Mouse (Mus musculus) ES-Bruce4 (cell line): ENCODE measurements around the gene Rhod.

Source experiments
- CTCF ChIP-seq: IDR thresholded peaks from one replicate; pipeline ENCODE4 v1.8.1; 2011; ENCODE audit warnings: low read depth, low read length
- EP300 ChIP-seq: IDR thresholded peaks from 2 replicates; pipeline ENCODE4 v1.6.1; 2011; ENCODE audit warnings: low read depth, low read length; ENCODE audit not compliant: insufficient read depth

- TF ChIP-seq EP300, result no peak
- no peak for TF ChIP-seq CTCF
Measured at GRCm38 (mm10) chr19:4438791-4439160, 456 bp downstream of the Rhod start.
